Mouse (Mus musculus) kidney, adult 2 months (tissue): ENCODE measurements around the gene Zfpm1. TPM values are rescaled to one million over a fixed set of nuclear protein-coding genes. Genes with fewer than 3 reads are reported as not detected.

Experiments used
- DNase-seq: peaks from one replicate; pipeline ENCODE4 v3.0.0; 2021
- H3K27ac ChIP-seq: fragments of 200-500 bp; 2 replicates; pipeline ENCODE4 v1.5.1; 2012; ENCODE audit warnings: low read depth, low read length, control low read depth, inconsistent platforms; ENCODE audit not compliant: insufficient read depth
- H3K27me3 ChIP-seq: fragments of 200-500 bp; replicated peaks from 2 replicates; pipeline ENCODE4 v1.6.1; 2012; ENCODE audit warnings: mild to moderate bottlenecking, moderate library complexity, low read length, inconsistent platforms; ENCODE audit not compliant: control insufficient read depth, insufficient read depth
- H3K36me3 ChIP-seq: fragments of 200-500 bp; 2 replicates; pipeline ENCODE4 v1.6.1; 2012; ENCODE audit warnings: mild to moderate bottlenecking, moderate library complexity, low read length, inconsistent platforms; ENCODE audit not compliant: control insufficient read depth, insufficient read depth
- H3K4me1 ChIP-seq: fragments of 200-500 bp; 2 replicates; pipeline ENCODE4 v1.6.1; 2011; ENCODE audit warnings: low read length; ENCODE audit not compliant: control insufficient read depth, insufficient read depth
- H3K4me3 ChIP-seq: fragments of 200-500 bp; 2 replicates; pipeline ENCODE4 v1.5.1; 2011; ENCODE audit warnings: mild to moderate bottlenecking, low read depth, low read length, control low read depth; ENCODE audit not compliant: insufficient read depth
- CTCF ChIP-seq: fragments of 200-500 bp; conservative IDR thresholded peaks from 2 replicates; pipeline ENCODE4 v1.5.1; 2011; ENCODE audit warnings: low read depth, mild to moderate bottlenecking, control low read depth, low read length, moderate library complexity, mixed read lengths; ENCODE audit not compliant: insufficient read depth, insufficient read length
- POLR2A ChIP-seq: fragments of 200-500 bp; IDR thresholded peaks from one replicate; pipeline ENCODE4 v1.6.1; 2011; ENCODE audit warnings: low read depth, low read length, control low read depth
- WGBS: fragments of 180-500 bp; shearing (Covaris S2); methylation state at CpG from one replicate; pipeline ENCODE4 v1.1.7; 2018; 5-methylcytosine and 5-hydroxymethylcytosine counted together
- polyA plus RNA-seq: library from polyadenylated mRNA; depleted of rRNA; stranded (reverse); fragments of >200 nt; gene quantifications from 2 replicates; pipeline ENCODE4 v1.2.3, GENCODE M21; 2012

Zfpm1 gene
- polyA plus RNA-seq, 1 experiment, result 9.7 TPM

DNA sequence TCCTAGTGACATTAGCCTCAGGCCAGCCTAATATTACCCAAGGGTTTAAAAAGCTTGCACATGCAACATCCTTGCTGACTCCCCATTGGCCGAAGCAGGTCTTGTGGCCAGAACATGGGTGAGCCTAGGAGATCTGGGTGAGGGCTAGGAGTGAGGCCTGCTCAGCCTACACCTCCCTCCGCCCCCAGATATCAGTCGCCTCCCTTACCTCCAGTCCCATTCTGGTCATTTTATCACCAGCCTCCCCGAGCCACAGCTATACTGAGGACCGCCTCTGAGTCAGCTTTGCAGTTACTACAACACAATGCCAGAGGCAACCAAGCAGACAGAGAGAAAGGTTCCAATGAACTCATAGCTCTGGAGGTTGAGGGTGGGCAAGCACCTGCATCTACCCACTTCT, 5.6 kb upstream of the Zfpm1 start:
- H3K4me1 ChIP-seq, result peaks cover 3% of the 10 kb centered on the region; the same call in 1 of the 2 replicates
- no peak for DNase-seq
- H3K27me3 ChIP-seq, result no peaks in the 10 kb centered on the region
- TF ChIP-seq CTCF, result no peak
- 98% methylated on average over 5 of the region's 5 CpGs for WGBS
- H3K27ac ChIP-seq, result no peak overlapping the region
- H3K4me3 ChIP-seq, result no peak overlapping the region
- H3K36me3 ChIP-seq, result no peaks in the 10 kb centered on the region

DNA sequence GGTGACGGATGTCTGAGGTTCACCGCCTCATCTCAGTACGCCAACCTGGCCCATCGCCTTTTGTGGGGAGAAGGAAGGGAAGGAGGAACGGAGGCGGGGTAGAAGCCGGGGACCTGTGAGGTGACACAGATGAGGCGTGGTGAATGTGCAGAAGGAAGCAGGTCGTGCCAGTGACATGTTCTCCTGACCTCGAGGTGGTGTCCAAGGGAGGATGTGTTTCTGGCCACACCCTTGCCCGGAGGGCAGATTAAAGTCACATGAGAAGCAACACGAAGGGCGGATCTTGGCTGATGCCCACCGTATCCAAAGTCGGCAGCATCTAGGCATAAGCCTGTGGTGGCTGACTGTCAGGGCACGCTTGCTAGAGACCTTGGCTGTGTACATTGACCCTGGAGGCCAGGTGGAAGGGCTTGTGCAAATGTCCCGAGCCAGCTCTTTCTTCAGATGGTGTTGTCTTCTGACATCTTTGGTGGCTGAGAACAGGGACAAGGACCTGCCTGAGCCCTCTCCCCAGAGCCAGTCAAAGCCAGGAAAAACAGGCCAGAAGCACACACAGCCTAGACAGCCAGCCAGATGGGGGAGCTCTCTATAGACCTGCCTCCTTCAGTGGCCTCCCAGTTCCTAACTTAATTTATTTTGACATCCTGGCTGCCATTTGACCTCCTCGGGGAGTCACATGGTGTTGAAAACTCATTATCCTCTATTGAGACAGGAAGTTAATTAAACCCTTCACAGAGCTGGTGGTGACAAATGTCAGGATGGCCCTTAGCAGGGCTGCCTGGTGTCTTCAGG, 4.5 kb upstream of the Zfpm1 start:
- Histone ChIP-seq H3K4me3 (no peak overlapping the region), H3K36me3 (no peaks in the 10 kb centered on the region), H3K27me3 (no peaks in the 10 kb centered on the region), H3K4me1 (peaks cover 3% of the 10 kb centered on the region; the same call in 1 of the 2 replicates), H3K27ac (no peak overlapping the region)
- peak; percentile 55 for DNase-seq
- 56% methylated on average over 18 of the region's 18 CpGs for WGBS
- TF ChIP-seq POLR2A (no peak), CTCF (peak; percentile 29; the same call in 1 of the 2 replicates)

DNA sequence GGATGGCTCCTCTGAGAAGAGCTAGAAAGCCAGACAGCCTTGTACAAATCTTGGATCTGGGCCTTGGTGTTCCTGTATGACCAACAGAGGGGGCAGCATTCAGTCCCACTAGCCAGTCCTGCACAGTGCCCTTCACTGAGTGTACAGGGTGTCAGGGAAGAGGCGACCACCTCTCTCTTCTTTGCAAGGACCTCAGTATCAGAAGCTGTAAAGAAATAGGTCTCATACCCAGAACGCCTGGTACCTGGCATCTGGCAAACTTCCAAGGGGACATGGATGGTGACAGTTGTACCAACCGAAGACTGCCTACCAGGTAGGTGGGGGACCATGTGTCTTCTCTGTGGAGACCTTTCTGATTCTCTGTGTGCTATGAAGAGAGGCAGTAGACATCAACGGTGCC, 1.8 kb upstream of the Zfpm1 start:
- TF ChIP-seq CTCF, result 0 out of 2 replicates have a peak, but pooled peaks have one; percentile 7
- no peak for TF ChIP-seq POLR2A
- WGBS, result 66% methylated on average over 4 of the region's 4 CpGs
- Histone ChIP-seq H3K36me3 (no peaks in the 10 kb centered on the region), H3K27ac (no peak overlapping the region), H3K4me1 (peaks cover 8% of the 10 kb centered on the region; the same call in 1 of the 2 replicates), H3K4me3 (no peak overlapping the region), H3K27me3 (no peaks in the 10 kb centered on the region)
- peak; percentile 17 for DNase-seq

DNA sequence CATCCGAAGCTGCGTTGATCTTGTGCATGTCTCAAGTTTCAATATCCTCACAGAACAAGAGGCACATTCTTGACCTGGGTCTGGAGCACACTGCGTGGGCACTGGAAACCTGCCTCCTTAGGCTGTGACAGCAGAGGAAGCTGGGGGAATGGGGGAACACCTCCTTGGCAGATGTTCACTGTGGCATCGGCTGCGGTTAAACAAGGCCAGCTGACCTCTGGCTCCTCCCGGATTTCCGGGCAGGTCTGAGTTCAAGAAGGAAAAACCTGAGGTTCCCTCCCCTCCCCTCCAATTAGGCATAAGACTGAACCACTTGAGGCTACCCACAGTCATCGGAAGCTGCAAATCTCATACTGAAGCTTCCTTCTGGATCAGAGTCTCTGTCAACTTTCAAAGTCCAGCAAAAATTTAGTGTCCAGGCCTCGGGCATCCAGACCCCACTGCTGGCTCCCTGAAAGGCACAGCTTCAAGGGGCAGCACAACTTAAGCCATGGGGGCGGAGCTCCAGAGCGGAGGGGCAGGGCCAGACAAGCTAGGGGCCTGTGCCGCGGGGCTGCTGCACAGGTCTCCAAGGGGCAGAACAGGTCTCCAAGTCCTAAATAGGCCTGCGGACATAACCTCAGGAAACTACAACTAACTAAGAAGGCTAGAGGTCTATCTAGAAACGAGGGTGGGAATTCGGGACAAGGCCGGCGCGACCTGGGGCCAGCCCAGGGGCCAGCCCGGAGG, 1.2 kb upstream of the Zfpm1 start:
- TF ChIP-seq POLR2A, result no peak
- WGBS, result 14% methylated on average over 20 of the region's 20 CpGs
- H3K27ac ChIP-seq, result peak overlapping the region; percentile 57; the same call in 1 of the 2 replicates
- peaks cover 8% of the 10 kb centered on the region; the same call in 1 of the 2 replicates for H3K4me1 ChIP-seq
- H3K36me3 ChIP-seq, result no peaks in the 10 kb centered on the region
- peak overlapping the region; percentile 32 for H3K4me3 ChIP-seq
- H3K27me3 ChIP-seq, result no peaks in the 10 kb centered on the region
- DNase-seq, result no peak

DNA sequence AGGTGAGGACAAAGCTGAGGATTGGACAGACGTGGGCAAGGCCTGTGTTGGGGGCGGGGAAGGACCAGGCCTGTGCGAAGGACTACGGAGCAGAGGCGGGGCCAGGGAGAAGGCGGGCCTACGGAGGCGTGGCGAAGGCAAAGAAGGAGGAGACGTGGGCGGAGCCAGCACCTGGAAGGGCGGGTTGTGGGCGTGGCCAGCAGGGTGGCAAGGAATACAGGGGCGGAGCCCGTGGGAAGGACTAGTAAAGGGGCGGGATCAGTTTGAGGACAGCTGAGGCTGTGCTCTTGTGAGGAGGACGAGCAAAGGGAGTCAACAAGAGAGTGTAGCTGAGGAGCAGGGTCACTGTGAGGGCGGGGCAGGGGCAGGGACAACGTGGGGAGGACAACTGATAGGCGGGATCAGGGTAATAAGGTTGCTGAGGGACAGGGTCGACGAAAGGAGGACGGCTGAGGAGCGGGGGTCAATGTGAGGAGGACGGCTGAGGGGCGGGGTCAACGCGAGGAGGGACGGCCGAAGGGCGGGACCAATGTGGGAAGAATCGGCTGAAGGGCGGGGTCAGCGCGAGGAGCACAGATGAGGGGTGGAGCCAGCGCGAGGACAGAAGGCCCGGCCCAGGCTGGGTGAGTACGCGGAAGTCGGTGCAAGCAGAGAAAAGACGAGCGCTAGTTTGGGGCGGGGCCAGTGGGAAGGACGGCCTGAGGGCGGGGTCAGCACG, 465 bp upstream of the Zfpm1 start:
- Histone ChIP-seq H3K27ac (peak overlapping the region; percentile 75), H3K27me3 (no peaks in the 10 kb centered on the region), H3K4me3 (peak overlapping the region; percentile 73), H3K4me1 (peaks cover 8% of the 10 kb centered on the region; the same call in 1 of the 2 replicates), H3K36me3 (no peaks in the 10 kb centered on the region)
- under 1% methylated on average over 46 of the region's 47 CpGs for whole genome bisulfite sequencing
- DNase-seq, result peak; percentile 100
- TF ChIP-seq POLR2A, result peak; percentile 12
- no peak for TF ChIP-seq CTCF

DNA sequence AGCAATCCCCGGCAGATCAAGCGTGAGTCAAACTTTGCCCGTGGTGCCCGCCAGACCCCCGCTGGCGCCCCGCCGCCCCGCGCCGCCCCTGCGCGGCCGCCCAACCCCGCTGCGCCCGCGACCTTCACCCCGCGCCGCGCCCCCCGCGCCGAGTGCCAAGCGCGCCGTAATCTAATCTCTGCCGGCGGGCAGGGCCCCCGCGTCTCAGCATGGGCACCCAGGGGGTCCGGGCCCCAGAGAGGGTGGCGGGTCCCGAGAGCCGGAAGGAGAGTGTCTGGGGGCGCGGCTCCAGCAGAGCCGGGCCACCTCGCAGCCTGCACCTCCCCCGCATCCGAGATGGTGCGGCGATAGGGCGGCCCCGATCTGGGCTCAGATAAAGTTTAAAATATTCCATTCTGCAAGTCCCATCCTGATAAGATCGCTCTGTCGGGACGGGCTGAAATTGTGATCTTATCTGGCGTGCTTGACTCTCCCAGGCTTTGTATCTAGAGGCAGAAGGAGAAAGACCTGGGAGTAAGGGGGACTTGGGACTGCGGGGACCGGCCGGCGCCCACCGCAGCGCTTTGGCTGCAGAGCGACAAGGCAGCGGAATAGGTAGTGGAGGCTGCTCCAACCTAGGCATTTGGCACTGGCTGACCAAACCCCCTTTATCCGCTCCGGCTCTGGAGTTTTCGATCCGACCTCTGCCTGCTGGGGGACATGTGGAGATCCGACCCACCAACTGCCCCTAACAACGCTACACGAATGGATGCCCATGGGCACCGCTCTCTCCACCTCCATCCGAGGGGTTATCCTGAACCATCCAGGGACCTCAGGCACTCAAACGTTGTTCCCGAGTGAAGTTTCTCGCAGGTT, 787 bp downstream of the Zfpm1 start:
- Histone ChIP-seq H3K4me1 (peaks cover 8% of the 10 kb centered on the region; the same call in 1 of the 2 replicates), H3K27ac (peak overlapping the region; percentile 58), H3K27me3 (no peaks in the 10 kb centered on the region), H3K4me3 (peak overlapping the region; percentile 51), H3K36me3 (no peaks in the 10 kb centered on the region)
- TF ChIP-seq POLR2A, result no peak
- TF ChIP-seq CTCF, result no peak
- DNase-seq, result peak; percentile 33
- WGBS, result 1% methylated on average over 67 of the region's 70 CpGs
